Mouse (Mus musculus): Measurements from ENCODE around the gene Babam2. TPM values are rescaled to one million over a fixed set of nuclear protein-coding genes. Genes with fewer than 3 reads are reported as not detected.

Babam2 gene
- total RNA-seq (2014; rRNA removed) = 30.9 and 35.9 TPM in 2 replicates
- polyA plus RNA-seq (2015; fragmentation: Nextera tagmentation; extraction: Ambion mirVana) = 58.9 and 66.1 TPM in 2 replicates

DNA sequence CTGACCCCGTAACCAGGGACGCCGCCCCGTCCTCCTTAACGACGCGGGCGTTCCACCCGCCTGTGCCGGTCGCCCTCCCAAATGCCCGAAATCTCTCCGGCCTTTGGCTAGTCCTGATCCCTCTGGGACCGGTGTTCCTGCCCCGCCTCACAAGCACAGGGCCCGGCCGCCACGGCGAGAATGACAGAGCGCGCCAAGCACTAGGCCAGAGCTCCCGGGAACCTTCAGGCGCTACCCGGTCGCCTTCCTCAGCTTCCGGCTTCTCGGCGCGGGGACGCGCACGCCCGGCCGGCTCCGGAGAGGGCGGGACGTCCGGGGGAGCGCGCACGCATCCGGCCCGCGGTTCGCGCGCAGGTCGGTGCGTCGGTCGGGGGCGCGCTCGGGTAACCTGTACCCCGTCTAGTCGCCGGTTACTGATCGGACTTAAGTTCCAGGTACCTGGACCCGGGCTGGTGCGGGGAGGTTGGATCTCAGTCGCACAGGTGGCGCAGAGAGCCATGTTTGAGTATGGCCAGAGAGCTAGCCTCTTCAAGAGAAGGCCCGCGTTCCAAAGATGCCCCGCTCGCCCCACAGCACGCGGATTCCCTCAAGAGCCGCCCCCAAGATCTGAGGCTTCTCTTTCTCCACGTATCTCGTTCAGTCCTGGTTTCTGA is at the start of gene Babam2:
Gene Babam2 (plus strand): TSS at position 41 of the 653 bp plus-strand sequence.
- under 1% methylated on average over 71 of the region's 71 CpGs for WGBS
- Histone ChIP-seq H3K27me3 (ENCODE audit: insufficient read depth, low read length) (no peaks in the 10 kb centered on the region), H3K4me1 (ENCODE audit: insufficient read depth, low read length) (0 out of 2 replicates have a peak, but pooled peaks cover 4% of the 10 kb centered on the region), H3K36me3 (ENCODE audit: insufficient read depth, low read length) (no peaks in the 10 kb centered on the region), H3K4me2 (ENCODE audit: low read depth, low read length, poor library complexity, severe bottlenecking) (peak within 1 kb of the TSS; percentile 72), H3K9me3 (ENCODE audit: low read length) (no peaks in the 10 kb centered on the region), H3K4me3 (ENCODE audit: low read depth, low read length) (peak within 1 kb of the TSS; percentile 70), H3K9ac (replicated peaks; ENCODE audit: low read length, poor library complexity, severe bottlenecking) (peak within 1 kb of the TSS; percentile 76), H3K27ac (ENCODE audit: low read depth, low read length) (peak within 1 kb of the TSS; percentile 74)
- peak; percentile 91 for DNase-seq (ENCODE audit: low spot score)
- peak; percentile 96 for ATAC-seq (ENCODE audit: low FRiP score)
- no peak for TF ChIP-seq CTCF (IDR thresholded peaks at IDR 0.05)

DNA sequence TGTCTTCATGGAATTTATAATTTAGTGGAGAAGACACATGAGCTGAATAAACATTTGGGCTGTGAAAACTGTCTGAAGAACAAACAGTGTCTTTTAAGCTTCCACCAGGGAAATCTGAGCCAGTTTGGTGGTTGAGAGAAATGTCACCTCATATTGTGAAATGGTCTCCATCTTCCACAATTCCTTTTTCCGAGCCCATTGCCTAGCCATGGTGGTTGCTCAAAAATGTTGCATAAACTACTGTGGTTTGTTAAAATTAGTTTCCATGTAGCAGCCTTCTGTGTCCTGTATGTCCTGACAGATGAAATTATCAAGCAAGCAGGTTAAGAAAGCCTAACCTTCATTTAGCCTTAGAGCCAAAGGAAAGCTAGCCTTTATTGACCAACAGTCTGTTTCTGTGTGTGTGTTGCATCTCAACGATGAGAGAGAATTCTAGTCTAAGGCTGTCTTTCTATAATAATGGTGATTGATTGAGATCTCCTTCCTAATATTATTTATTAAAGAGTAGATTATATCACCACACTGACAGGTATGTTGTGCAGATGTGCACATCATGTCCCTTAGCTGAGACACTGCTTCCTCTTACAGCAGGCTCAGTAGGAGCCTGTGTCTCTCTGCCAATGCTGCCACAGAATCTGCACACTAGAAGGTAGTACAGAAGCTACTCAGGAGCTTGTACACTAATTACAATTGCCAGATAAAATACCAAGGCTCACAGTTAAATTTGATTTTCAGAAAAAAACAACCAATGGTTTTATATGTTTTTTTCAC is 46.8 kb upstream of the Babam2 start:
- Histone ChIP-seq H3K4me3 (ENCODE audit: low read depth, low read length) (no peak overlapping the region), H3K4me1 (ENCODE audit: insufficient read depth, low read length) (no peaks in the 10 kb centered on the region), H3K4me2 (ENCODE audit: low read depth, low read length, poor library complexity, severe bottlenecking) (no peak overlapping the region), H3K36me3 (ENCODE audit: insufficient read depth, low read length) (no peaks in the 10 kb centered on the region), H3K27me3 (ENCODE audit: insufficient read depth, low read length) (no peaks in the 10 kb centered on the region), H3K9ac (replicated peaks; ENCODE audit: low read length, poor library complexity, severe bottlenecking) (no peak overlapping the region), H3K27ac (ENCODE audit: low read depth, low read length) (no peak overlapping the region), H3K9me3 (ENCODE audit: low read length) (no peaks in the 10 kb centered on the region)
- WGBS = 91% methylated on average over 2 of the region's 2 CpGs
- ATAC-seq (ENCODE audit: low FRiP score) (no peak), DNase-seq (ENCODE audit: low spot score) (no peak)
- no peak for TF ChIP-seq CTCF (IDR thresholded peaks at IDR 0.05)

DNA sequence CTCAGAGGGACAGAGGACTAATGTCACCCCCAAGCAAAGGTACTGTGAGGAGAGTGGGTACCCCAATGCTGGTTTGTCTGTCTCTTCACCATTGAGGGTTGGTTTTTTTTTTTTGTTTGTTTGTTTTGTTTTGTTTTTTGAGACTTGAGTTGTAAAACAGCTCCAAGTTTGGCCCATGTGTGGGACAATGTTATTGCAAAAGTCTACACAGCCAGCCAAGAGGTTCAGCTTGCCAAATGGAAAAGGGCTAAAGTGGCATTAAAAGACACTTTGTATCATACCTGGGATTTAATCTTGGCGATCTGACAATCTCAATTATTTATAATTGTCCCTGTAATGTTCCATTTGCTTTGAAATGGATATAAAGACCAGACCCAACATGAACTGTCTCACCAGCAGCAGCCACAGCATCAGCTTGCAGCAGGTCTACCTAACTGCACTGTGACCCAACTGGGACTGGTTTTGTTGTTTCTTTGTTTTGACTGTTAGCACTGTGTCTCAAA is 41.7 kb upstream of the Babam2 start:
- no peak for TF ChIP-seq CTCF (IDR thresholded peaks at IDR 0.05)
- no peaks in the 10 kb centered on the region for H3K27me3 ChIP-seq (ENCODE audit: insufficient read depth, low read length)
- DNase-seq (ENCODE audit: low spot score) = no peak
- no peak for ATAC-seq (ENCODE audit: low FRiP score)
- no peaks in the 10 kb centered on the region for H3K4me1 ChIP-seq (ENCODE audit: insufficient read depth, low read length)
- no peak overlapping the region for H3K27ac ChIP-seq (ENCODE audit: low read depth, low read length)
- H3K36me3 ChIP-seq (ENCODE audit: insufficient read depth, low read length) = no peaks in the 10 kb centered on the region
- H3K4me3 ChIP-seq (ENCODE audit: low read depth, low read length) = no peak overlapping the region
- no peaks in the 10 kb centered on the region for H3K9me3 ChIP-seq (ENCODE audit: low read length)
- no peak overlapping the region for H3K4me2 ChIP-seq (ENCODE audit: low read depth, low read length, poor library complexity, severe bottlenecking)
- no peak overlapping the region for H3K9ac ChIP-seq (replicated peaks; ENCODE audit: low read length, poor library complexity, severe bottlenecking)
- 87% methylated on average over 1 of the region's 1 CpGs for WGBS

DNA sequence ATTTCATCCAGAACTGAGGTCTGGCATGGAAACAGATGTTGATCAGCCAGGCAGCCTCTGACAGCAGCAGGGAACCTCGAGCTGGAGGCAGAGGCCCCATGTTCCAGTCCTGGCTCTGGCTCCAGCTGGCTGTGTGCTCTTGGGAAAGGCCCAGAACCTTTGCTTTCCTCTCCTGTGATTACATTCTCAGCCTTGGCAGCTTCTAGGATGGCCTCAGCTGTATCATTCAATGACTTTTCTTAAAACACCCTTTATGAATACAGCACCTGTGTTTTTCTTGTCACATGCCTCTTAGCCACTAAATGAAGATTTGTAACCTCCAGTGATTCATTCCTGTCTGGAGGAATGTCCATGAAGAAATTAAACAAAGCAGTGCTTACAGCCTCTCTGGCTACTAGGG is 31.3 kb upstream of the Babam2 start:
- WGBS = 31% methylated on average over 1 of the region's 1 CpGs

DNA sequence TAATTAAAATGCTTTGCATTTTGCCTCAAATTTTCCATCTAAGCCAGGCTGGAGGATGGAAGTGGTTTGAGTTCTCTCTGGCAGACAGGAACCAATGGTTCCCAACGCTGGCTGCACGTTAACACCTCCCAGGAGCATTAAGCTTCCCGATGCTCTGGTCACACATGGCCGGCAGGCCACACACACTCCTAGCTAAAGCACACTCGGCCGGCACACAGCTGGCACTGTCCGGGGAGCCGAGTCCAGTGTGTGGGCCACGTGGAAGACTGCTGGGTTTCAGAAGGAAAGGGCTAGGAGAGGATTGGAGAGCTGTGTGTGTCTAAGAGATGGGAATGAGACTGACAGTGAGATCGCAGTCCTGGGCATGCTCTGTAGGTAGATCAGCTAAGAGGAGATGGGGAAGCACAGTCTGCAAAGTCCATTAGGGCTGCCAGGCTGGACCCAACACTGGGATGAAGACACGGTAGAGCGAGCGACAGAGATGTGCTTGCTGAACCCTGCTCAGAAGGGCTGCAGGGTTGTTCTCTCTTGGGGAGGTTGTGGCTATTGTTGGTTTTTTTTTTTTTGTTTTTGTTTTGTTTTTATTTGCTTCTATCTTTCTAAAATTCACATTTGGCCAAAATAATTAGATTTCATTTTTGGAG is 29.0 kb upstream of the Babam2 start:
- DNase-seq (ENCODE audit: low spot score) (no peak), ATAC-seq (ENCODE audit: low FRiP score) (no peak)
- 61% methylated on average over 13 of the region's 13 CpGs for WGBS
- no peak overlapping the region for H3K9ac ChIP-seq (replicated peaks; ENCODE audit: low read length, poor library complexity, severe bottlenecking)
- no peaks in the 10 kb centered on the region for H3K4me1 ChIP-seq (ENCODE audit: insufficient read depth, low read length)
- TF ChIP-seq CTCF (IDR thresholded peaks at IDR 0.05) = no peak
- no peaks in the 10 kb centered on the region for H3K36me3 ChIP-seq (ENCODE audit: insufficient read depth, low read length)
- H3K4me2 ChIP-seq (ENCODE audit: low read depth, low read length, poor library complexity, severe bottlenecking) = no peak overlapping the region
- H3K9me3 ChIP-seq (ENCODE audit: low read length) = no peaks in the 10 kb centered on the region
- no peaks in the 10 kb centered on the region for H3K27me3 ChIP-seq (ENCODE audit: insufficient read depth, low read length)
- H3K27ac ChIP-seq (ENCODE audit: low read depth, low read length) = no peak overlapping the region
- H3K4me3 ChIP-seq (ENCODE audit: low read depth, low read length) = no peak overlapping the region

More for the DNA sequence above, 31.3 kb upstream of the Babam2 start:
- Histone ChIP-seq H3K4me3 (ENCODE audit: low read depth, low read length) (no peak overlapping the region), H3K9me3 (ENCODE audit: low read length) (no peaks in the 10 kb centered on the region), H3K36me3 (ENCODE audit: insufficient read depth, low read length) (no peaks in the 10 kb centered on the region), H3K27ac (ENCODE audit: low read depth, low read length) (no peak overlapping the region), H3K9ac (replicated peaks; ENCODE audit: low read length, poor library complexity, severe bottlenecking) (no peak overlapping the region), H3K4me1 (ENCODE audit: insufficient read depth, low read length) (no peaks in the 10 kb centered on the region), H3K4me2 (ENCODE audit: low read depth, low read length, poor library complexity, severe bottlenecking) (no peak overlapping the region), H3K27me3 (ENCODE audit: insufficient read depth, low read length) (no peaks in the 10 kb centered on the region)
- ATAC-seq (ENCODE audit: low FRiP score) (no peak), DNase-seq (ENCODE audit: low spot score) (no peak)
- TF ChIP-seq CTCF (IDR thresholded peaks at IDR 0.05) = no peak
